ENCODE assay signal across 21 mouse cellular contexts in the genomic region with DNA sequence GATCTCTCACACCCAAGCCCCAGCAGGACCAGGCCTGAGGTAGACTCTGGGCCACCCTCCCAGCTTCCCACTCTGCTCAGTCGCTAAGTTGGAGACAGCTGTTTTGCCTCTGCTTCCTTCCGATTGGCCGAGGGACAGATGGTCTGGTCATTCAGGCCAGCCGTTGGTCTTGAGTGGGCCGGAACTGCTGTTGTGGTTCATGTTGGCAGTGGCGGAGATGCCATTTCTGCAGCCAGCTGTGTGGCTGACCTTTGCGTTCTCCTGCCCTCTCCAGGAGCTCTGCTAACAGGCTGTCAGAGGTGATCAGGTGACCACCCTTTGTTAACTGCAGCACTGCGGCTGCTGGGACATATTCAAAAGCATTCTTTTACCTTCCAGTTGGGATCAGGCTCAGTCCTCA. TPM values are rescaled to one million over a fixed set of nuclear protein-coding genes. Genes with fewer than 3 reads are reported as not detected.
"Had no signal": no experiment of that assay in that cellular context is flagged by ENCODE, and none has a peak within 500 bp of the region (broad histone marks: within the 10 kb centered on the region; RNA-seq: fewer than 3 reads in every experiment).

No protein-coding gene starts in this region.

- H3K27me3 ChIP-seq: hindbrain, embryonic 12.5 days; intestine, embryonic 15.5 days; liver, embryonic 13.5 days; liver, embryonic 15.5 days had no signal

- H3K4me2 ChIP-seq: heart, embryonic 12.5 days; hindbrain, embryonic 12.5 days; hindbrain, embryonic 14.5 days; intestine, embryonic 15.5 days; limb, embryonic 12.5 days; liver, embryonic 11.5 days; liver, embryonic 13.5 days; liver, embryonic 15.5 days had no signal

- H3K27ac ChIP-seq: heart, embryonic 10.5 days; hindbrain, embryonic 10.5 days; hindbrain, embryonic 12.5 days; hindbrain, embryonic 14.5 days; intestine, embryonic 15.5 days; limb, embryonic 12.5 days; liver, embryonic 13.5 days; liver, embryonic 15.5 days had no signal

- H3K36me3 ChIP-seq: heart, embryonic 10.5 days; heart, embryonic 12.5 days; intestine, embryonic 15.5 days; limb, embryonic 12.5 days; liver, embryonic 13.5 days; liver, embryonic 15.5 days had no signal

- H3K4me3 ChIP-seq: heart, embryonic 10.5 days; heart, embryonic 12.5 days; hindbrain, embryonic 10.5 days; hindbrain, embryonic 12.5 days; intestine, embryonic 15.5 days; limb, embryonic 12.5 days; liver, embryonic 13.5 days; liver, embryonic 15.5 days had no signal

- DNase-seq: gastrocnemius, postnatal 36 days; heart, adult 11 months; heart, postnatal 10 days; heart, postnatal 4 days; kidney, adult 18-20 months; kidney, adult 8-10 months; kidney, postnatal 10 days; kidney, postnatal 4 days; liver; liver, embryonic 13.5 days had no signal

- ATAC-seq: inflammation-experienced regulatory T-cells, adult 6 months; intestine, embryonic 15.5 days; intestine, postnatal 0 days had no signal

RNA-seq across cellular contexts. Expression of a gene that starts 20.0 kb away (rescaled TPM):
- polyA plus RNA-seq: inflammation-experienced regulatory T-cells, adult 6 months had no signal
